Mouse (Mus musculus) myocyte (in vitro differentiated cells): ENCODE measurements around the gene Cyp27b1. TPM values are rescaled to one million over a fixed set of nuclear protein-coding genes. Genes with fewer than 3 reads are reported as not detected.

Experiments used
- H3K27me3 ChIP-seq: one replicate; pipeline ENCODE4 v1.6.1; 2011; ENCODE audit not compliant: control insufficient read depth, insufficient read depth, insufficient read length
- H3K36me3 ChIP-seq: one replicate; pipeline ENCODE4 v1.6.1; 2011; ENCODE audit not compliant: control insufficient read depth, insufficient read depth
- H3K4me2 ChIP-seq: one replicate; pipeline ENCODE4 v1.6.1; 2011; ENCODE audit warnings: low read depth, control low read depth
- H3K4me3 ChIP-seq: one replicate; pipeline ENCODE4 v1.5.1; 2011; ENCODE audit warnings: mild to moderate bottlenecking, control low read depth, moderate library complexity
- H3K79me2 ChIP-seq: one replicate; pipeline ENCODE4 v1.6.1; 2011; ENCODE audit not compliant: control insufficient read depth, insufficient read depth
- H3ac ChIP-seq: one replicate; pipeline ENCODE4 v1.6.1; 2011; ENCODE audit not compliant: control insufficient read depth, insufficient read length
- E2F4 ChIP-seq: IDR thresholded peaks from one replicate; pipeline ENCODE4 v1.6.1; 2011; ENCODE audit warnings: mild to moderate bottlenecking, control low read depth, moderate library complexity; ENCODE audit not compliant: insufficient read depth
- MYOD1 ChIP-seq, 3 experiments: IDR thresholded peaks; one replicate each; pipeline ENCODE4 v1.6.1; 2011; ENCODE audit warnings: control low read depth in 2 of 3, low read depth in 2 of 3, mild to moderate bottlenecking in 2 of 3, moderate library complexity in 1 of 3; ENCODE audit not compliant: insufficient read length in 2 of 3, control insufficient read depth in 1 of 3
- MYOG ChIP-seq, 3 experiments: IDR thresholded peaks; one replicate each; pipeline ENCODE4 v1.6.1; 2011; ENCODE audit warnings: control low read depth in 2 of 3, low read depth in 2 of 3, mild to moderate bottlenecking in 2 of 3; ENCODE audit not compliant: insufficient read length in 2 of 3, control insufficient read depth in 1 of 3, insufficient read depth in 1 of 3
- POLR2A ChIP-seq: IDR thresholded peaks from one replicate; pipeline ENCODE4 v1.6.1; 2011; ENCODE audit warnings: low read depth, mild to moderate bottlenecking, control low read depth, moderate library complexity; ENCODE audit not compliant: insufficient read length
- POLR2AphosphoS2 ChIP-seq: IDR thresholded peaks from one replicate; pipeline ENCODE4 v1.6.1; 2011; ENCODE audit warnings: low read depth, control low read depth; ENCODE audit not compliant: insufficient read length
- REST ChIP-seq: IDR thresholded peaks from one replicate; pipeline ENCODE4 v1.6.1; 2011; ENCODE audit warnings: mild to moderate bottlenecking, control low read depth, moderate library complexity; ENCODE audit not compliant: insufficient read depth, insufficient read length
- SRF ChIP-seq: IDR thresholded peaks from one replicate; pipeline ENCODE4 v1.6.1; 2011; ENCODE audit warnings: low read depth; ENCODE audit not compliant: control insufficient read depth, insufficient read length
- TCF12 ChIP-seq: IDR thresholded peaks from one replicate; pipeline ENCODE4 v1.6.1; 2011; ENCODE audit warnings: mild to moderate bottlenecking, control low read depth; ENCODE audit not compliant: poor library complexity, insufficient read depth, severe bottlenecking
- TCF3 ChIP-seq: IDR thresholded peaks from one replicate; pipeline ENCODE4 v1.6.1; 2011; ENCODE audit warnings: low read depth, control low read depth; ENCODE audit not compliant: insufficient read length
- USF1 ChIP-seq: IDR thresholded peaks from one replicate; pipeline ENCODE4 v1.6.1; 2011; ENCODE audit warnings: low read depth, mild to moderate bottlenecking, control low read depth, moderate library complexity
- polyA plus RNA-seq: library from polyadenylated mRNA; unstranded; fragments of >200 nt; fragmentation: generic; extraction: Trizol; gene quantifications from one replicate; pipeline ENCODE4 v1.2.1, GENCODE M21; 2012; ENCODE audit warnings: missing spikeins

Cyp27b1 gene
- polyA plus RNA-seq, 1 experiment, result 0.56 TPM

GRCm38 (mm10) chr10:127078001-127078676, 30.1 kb downstream of the Cyp27b1 start:
- Histone ChIP-seq H3K4me2 (peak overlapping the region; percentile 37), H3K79me2 (no peaks in the 10 kb centered on the region), H3K36me3 (no peaks in the 10 kb centered on the region), H3K27me3 (peaks cover 8% of the 10 kb centered on the region), H3ac (no peak overlapping the region), H3K4me3 (peak overlapping the region; percentile 16)
- no peak for TF ChIP-seq TCF12
- TF ChIP-seq TCF3, result no peak

GRCm38 (mm10) chr10:127078677-127079575, 30.9 kb downstream of the Cyp27b1 start:
- peak overlapping the region; percentile 16 for H3K4me3 ChIP-seq
- peak overlapping the region; percentile 15 for H3ac ChIP-seq
- TF ChIP-seq POLR2AphosphoS2 (no peak), POLR2A (no peak), MYOD1 (IDR thresholded peaks at IDR 0.05; ENCODE audit: control insufficient read depth in 1 of 3, insufficient read length in 2 of 3, low read depth in 2 of 3) (no peak), USF1 (no peak)
- H3K36me3 ChIP-seq, result no peaks in the 10 kb centered on the region
- peaks cover 8% of the 10 kb centered on the region for H3K27me3 ChIP-seq
- no peaks in the 10 kb centered on the region for H3K79me2 ChIP-seq
- peak overlapping the region; percentile 67 for H3K4me2 ChIP-seq

- Histone ChIP-seq H3K36me3 (no peaks in the 10 kb centered on the region), H3K79me2 (no peaks in the 10 kb centered on the region), H3K27me3 (peaks cover 8% of the 10 kb centered on the region), H3K4me2 (no peak overlapping the region), H3K4me3 (peak overlapping the region; percentile 16), H3ac (peak overlapping the region; percentile 15)
- TF ChIP-seq USF1, result no peak
- TF ChIP-seq POLR2AphosphoS2, result no peak
- no peak for TF ChIP-seq MYOD1 (IDR thresholded peaks at IDR 0.05; ENCODE audit: control insufficient read depth in 1 of 3, insufficient read length in 2 of 3, low read depth in 2 of 3)
- TF ChIP-seq TCF12, result no peak
- TF ChIP-seq TCF3, result no peak
- TF ChIP-seq SRF, result no peak
- TF ChIP-seq E2F4, result no peak
- no peak for TF ChIP-seq REST
- TF ChIP-seq MYOG (IDR thresholded peaks at IDR 0.05; ENCODE audit: control insufficient read depth in 1 of 3, insufficient read depth in 1 of 3, insufficient read length in 2 of 3, low read depth in 2 of 3), result no peak
- TF ChIP-seq POLR2A, result no peak
These were observed 31.8 kb downstream of the Cyp27b1 start for GRCm38 (mm10) chr10:127079665-127080391.

GRCm38 (mm10) chr10:127080901-127081780, 33.1 kb downstream of the Cyp27b1 start:
- H3ac ChIP-seq, result no peak overlapping the region
- H3K79me2 ChIP-seq, result no peaks in the 10 kb centered on the region
- H3K4me2 ChIP-seq, result peak overlapping the region; percentile 89
- H3K36me3 ChIP-seq, result no peaks in the 10 kb centered on the region
- TF ChIP-seq MYOD1 (IDR thresholded peaks at IDR 0.05; ENCODE audit: control insufficient read depth in 1 of 3, insufficient read length in 2 of 3, low read depth in 2 of 3) (no peak), REST (no peak), MYOG (IDR thresholded peaks at IDR 0.05; ENCODE audit: control insufficient read depth in 1 of 3, insufficient read depth in 1 of 3, insufficient read length in 2 of 3, low read depth in 2 of 3) (peak in 1 of 3 experiments; percentile 8), E2F4 (no peak), POLR2AphosphoS2 (no peak)
- peaks cover 8% of the 10 kb centered on the region for H3K27me3 ChIP-seq
- peak overlapping the region; percentile 9 for H3K4me3 ChIP-seq
